Mouse (Mus musculus): ENCODE results near the gene Flvcr2. TPM values are rescaled to one million over a fixed set of nuclear protein-coding genes. Genes with fewer than 3 reads are reported as not detected.
A peak's percentile ranks its signal among the peaks of the same experiment; 100 is the strongest.

The Flvcr2 gene
- polyA plus RNA-seq, 1 experiment from 2014 or later, result 1.9 TPM

- Histone ChIP-seq H3K27ac (no peak overlapping the region), H3K9me3 (no peaks in the 10 kb centered on the region), H3K4me1 (peaks cover 20% of the 10 kb centered on the region; the same call in 1 of the 2 replicates), H3K9ac (no peak overlapping the region), H3K27me3 (no peaks in the 10 kb centered on the region), H3K36me3 (no peaks in the 10 kb centered on the region), H3K4me2 (replicated peaks) (no peak overlapping the region), H3K4me3 (no peak overlapping the region)
- 88% methylated on average over 11 of the region's 11 CpGs for WGBS
- no peak for ATAC-seq (ENCODE audit: insufficient number of reproducible peaks, insufficient read depth, low FRiP score, low TSS enrichment)
Measured at GRCm38 (mm10) chr12:85707391-85707790, 38.9 kb upstream of the Flvcr2 start.

GRCm38 (mm10) chr12:85708556-85708955 lies 37.8 kb upstream of the Flvcr2 start:
- H3K9ac ChIP-seq, result no peak overlapping the region
- H3K27me3 ChIP-seq, result no peaks in the 10 kb centered on the region
- H3K4me3 ChIP-seq, result no peak overlapping the region
- no peaks in the 10 kb centered on the region for H3K36me3 ChIP-seq
- no peak overlapping the region for H3K27ac ChIP-seq
- no peaks in the 10 kb centered on the region for H3K9me3 ChIP-seq
- H3K4me1 ChIP-seq, result peaks cover 20% of the 10 kb centered on the region; the same call in 1 of the 2 replicates
- 80% methylated on average over 12 of the region's 12 CpGs for WGBS
- H3K4me2 ChIP-seq (replicated peaks), result no peak overlapping the region
- ATAC-seq (ENCODE audit: insufficient number of reproducible peaks, insufficient read depth, low FRiP score, low TSS enrichment), result no peak

GRCm38 (mm10) chr12:85710695-85711094 lies 35.6 kb upstream of the Flvcr2 start:
- Histone ChIP-seq H3K4me1 (peaks cover 11% of the 10 kb centered on the region; the same call in 1 of the 2 replicates), H3K27me3 (no peaks in the 10 kb centered on the region), H3K4me3 (no peak overlapping the region), H3K9me3 (no peaks in the 10 kb centered on the region), H3K27ac (no peak overlapping the region), H3K36me3 (no peaks in the 10 kb centered on the region), H3K4me2 (replicated peaks) (no peak overlapping the region), H3K9ac (no peak overlapping the region)
- 76% methylated on average over 7 of the region's 7 CpGs for WGBS
- no peak for ATAC-seq (ENCODE audit: insufficient number of reproducible peaks, insufficient read depth, low FRiP score, low TSS enrichment)

- Histone ChIP-seq H3K4me2 (replicated peaks) (no peak overlapping the region), H3K36me3 (no peaks in the 10 kb centered on the region), H3K4me3 (no peak overlapping the region), H3K27ac (no peak overlapping the region), H3K9me3 (no peaks in the 10 kb centered on the region), H3K27me3 (no peaks in the 10 kb centered on the region), H3K9ac (no peak overlapping the region), H3K4me1 (no peaks in the 10 kb centered on the region)
- ATAC-seq (ENCODE audit: insufficient number of reproducible peaks, insufficient read depth, low FRiP score, low TSS enrichment), result no peak
- 74% methylated on average over 2 of the region's 2 CpGs for WGBS
Measured at GRCm38 (mm10) chr12:85712587-85712986, 33.8 kb upstream of the Flvcr2 start.

GRCm38 (mm10) chr12:85714126-85714525 lies 32.2 kb upstream of the Flvcr2 start:
- no peak overlapping the region for H3K4me2 ChIP-seq (replicated peaks)
- H3K27ac ChIP-seq, result no peak overlapping the region
- H3K36me3 ChIP-seq, result no peaks in the 10 kb centered on the region
- H3K9me3 ChIP-seq, result no peaks in the 10 kb centered on the region
- ATAC-seq (ENCODE audit: insufficient number of reproducible peaks, insufficient read depth, low FRiP score, low TSS enrichment), result no peak
- 93% methylated on average over 5 of the region's 5 CpGs for WGBS
- H3K9ac ChIP-seq, result no peak overlapping the region
- H3K4me3 ChIP-seq, result no peak overlapping the region
- H3K27me3 ChIP-seq, result no peaks in the 10 kb centered on the region
- H3K4me1 ChIP-seq, result no peaks in the 10 kb centered on the region

GRCm38 (mm10) chr12:85725306-85725705 lies 21.0 kb upstream of the Flvcr2 start:
- no peak for ATAC-seq (ENCODE audit: insufficient number of reproducible peaks, insufficient read depth, low FRiP score, low TSS enrichment)
- no peak overlapping the region for H3K27ac ChIP-seq
- H3K27me3 ChIP-seq, result no peaks in the 10 kb centered on the region
- no peaks in the 10 kb centered on the region for H3K9me3 ChIP-seq
- H3K9ac ChIP-seq, result no peak overlapping the region
- H3K4me3 ChIP-seq, result no peak overlapping the region
- no peak overlapping the region for H3K4me2 ChIP-seq (replicated peaks)
- H3K36me3 ChIP-seq, result no peaks in the 10 kb centered on the region
- WGBS, result 76% methylated on average over 4 of the region's 4 CpGs
- H3K4me1 ChIP-seq, result no peaks in the 10 kb centered on the region

GRCm38 (mm10) chr12:85726729-85727397 lies 19.5 kb upstream of the Flvcr2 start:
- Histone ChIP-seq H3K9ac (no peak overlapping the region), H3K27me3 (no peaks in the 10 kb centered on the region), H3K9me3 (no peaks in the 10 kb centered on the region), H3K36me3 (no peaks in the 10 kb centered on the region), H3K27ac (no peak overlapping the region), H3K4me1 (no peaks in the 10 kb centered on the region), H3K4me2 (replicated peaks) (no peak overlapping the region), H3K4me3 (no peak overlapping the region)
- 60% methylated on average over 6 of the region's 6 CpGs for WGBS
- no peak for ATAC-seq (ENCODE audit: insufficient number of reproducible peaks, insufficient read depth, low FRiP score, low TSS enrichment)

GRCm38 (mm10) chr12:85728181-85728580 lies 18.2 kb upstream of the Flvcr2 start:
- no peaks in the 10 kb centered on the region for H3K27me3 ChIP-seq
- H3K9ac ChIP-seq, result no peak overlapping the region
- H3K4me3 ChIP-seq, result no peak overlapping the region
- no peak overlapping the region for H3K4me2 ChIP-seq (replicated peaks)
- H3K4me1 ChIP-seq, result no peaks in the 10 kb centered on the region
- WGBS, result 81% methylated on average over 7 of the region's 7 CpGs
- no peak overlapping the region for H3K27ac ChIP-seq
- no peaks in the 10 kb centered on the region for H3K36me3 ChIP-seq
- no peaks in the 10 kb centered on the region for H3K9me3 ChIP-seq
- ATAC-seq (ENCODE audit: insufficient number of reproducible peaks, insufficient read depth, low FRiP score, low TSS enrichment), result no peak

GRCm38 (mm10) chr12:85729022-85729944 lies 17.1 kb upstream of the Flvcr2 start:
- WGBS, result 37% methylated on average over 17 of the region's 17 CpGs
- no peak overlapping the region for H3K9ac ChIP-seq
- ATAC-seq (ENCODE audit: insufficient number of reproducible peaks, insufficient read depth, low FRiP score, low TSS enrichment), result 0 out of 2 replicates have a peak, but pooled peaks have one; percentile 22

GRCm38 (mm10) chr12:85729945-85730290 lies 16.4 kb upstream of the Flvcr2 start:
- Histone ChIP-seq H3K9me3 (no peaks in the 10 kb centered on the region), H3K4me3 (no peak overlapping the region), H3K4me2 (replicated peaks) (no peak overlapping the region), H3K27me3 (no peaks in the 10 kb centered on the region), H3K27ac (no peak overlapping the region), H3K36me3 (no peaks in the 10 kb centered on the region), H3K9ac (no peak overlapping the region), H3K4me1 (no peaks in the 10 kb centered on the region)
- WGBS, result 71% methylated on average over 6 of the region's 6 CpGs
- ATAC-seq (ENCODE audit: insufficient number of reproducible peaks, insufficient read depth, low FRiP score, low TSS enrichment), result no peak

More at GRCm38 (mm10) chr12:85729022-85729944, 17.1 kb upstream of the Flvcr2 start:
- Histone ChIP-seq H3K27ac (no peak overlapping the region), H3K9me3 (no peaks in the 10 kb centered on the region), H3K27me3 (no peaks in the 10 kb centered on the region), H3K4me3 (no peak overlapping the region), H3K36me3 (no peaks in the 10 kb centered on the region), H3K4me1 (no peaks in the 10 kb centered on the region), H3K4me2 (replicated peaks) (no peak overlapping the region)

- H3K4me3 ChIP-seq, result no peak overlapping the region
- H3K4me1 ChIP-seq, result no peaks in the 10 kb centered on the region
- H3K4me2 ChIP-seq (replicated peaks), result no peak overlapping the region
- no peaks in the 10 kb centered on the region for H3K9me3 ChIP-seq
- H3K27ac ChIP-seq, result no peak overlapping the region
- H3K9ac ChIP-seq, result no peak overlapping the region
- WGBS, result 72% methylated on average over 2 of the region's 2 CpGs
- H3K27me3 ChIP-seq, result no peaks in the 10 kb centered on the region
- H3K36me3 ChIP-seq, result no peaks in the 10 kb centered on the region
- no peak for ATAC-seq (ENCODE audit: insufficient number of reproducible peaks, insufficient read depth, low FRiP score, low TSS enrichment)
Measured at GRCm38 (mm10) chr12:85736203-85736602, 10.1 kb upstream of the Flvcr2 start.

- whole genome bisulfite sequencing, result 88% methylated on average over 3 of the region's 3 CpGs
- H3K4me3 ChIP-seq, result no peak overlapping the region
- H3K36me3 ChIP-seq, result no peaks in the 10 kb centered on the region
- no peak overlapping the region for H3K4me2 ChIP-seq (replicated peaks)
- H3K9me3 ChIP-seq, result no peaks in the 10 kb centered on the region
- no peaks in the 10 kb centered on the region for H3K27me3 ChIP-seq
- H3K4me1 ChIP-seq, result no peaks in the 10 kb centered on the region
- H3K9ac ChIP-seq, result no peak overlapping the region
- no peak overlapping the region for H3K27ac ChIP-seq
- ATAC-seq (ENCODE audit: insufficient number of reproducible peaks, insufficient read depth, low FRiP score, low TSS enrichment), result no peak
Measured at GRCm38 (mm10) chr12:85736960-85737359, 9.4 kb upstream of the Flvcr2 start.
